Mouse (Mus musculus) frontal cortex, postnatal 10 days (tissue): ENCODE data around the gene Gm11020.
"Not testable (repeated sequence)": the region's sequence is repeated elsewhere in the genome, so short reads cannot be mapped to it uniquely, and the experiment has no call there.

ENCODE experiments used
- DNase-seq, 2 experiments: peaks; one replicate each; pipeline ENCODE4 v3.0.0; 2022; ENCODE audit warnings: low spot score in 2 of 2, mixed read lengths in 1 of 2

Gene Gm11020

GRCm38 (mm10) chr8:104321267-104321666, at the start of gene Gm11020:
Gene Gm11020 (plus strand): TSS chr8:104321567.
- not testable (repeated sequence) for DNase-seq

GRCm38 (mm10) chr8:104293081-104293480, 28.3 kb upstream of the Gm11020 start, which contains the start of gene Cmtm2a:
Gene Cmtm2a (minus strand): TSS chr8:104293181.
- DNase-seq, result not testable (repeated sequence)

GRCm38 (mm10) chr8:104294396-104294795, 27.0 kb upstream of the Gm11020 start:
- DNase-seq, result no peak

- not testable (repeated sequence) for DNase-seq
Observed at GRCm38 (mm10) chr8:104301577-104301976, 19.8 kb upstream of the Gm11020 start.

- DNase-seq, result not testable (repeated sequence)
Observed at GRCm38 (mm10) chr8:104302536-104302935, 18.8 kb upstream of the Gm11020 start.

- no peak for DNase-seq
Observed at GRCm38 (mm10) chr8:104304962-104305361, 16.4 kb upstream of the Gm11020 start.

GRCm38 (mm10) chr8:104308341-104308740, 13.0 kb upstream of the Gm11020 start:
- DNase-seq, result not testable (repeated sequence)

- peak in 1 of 2 experiments; percentile 11 for DNase-seq
Observed at GRCm38 (mm10) chr8:104309441-104310155, 11.8 kb upstream of the Gm11020 start, which contains the start of the genes Gm45711 and Cmtm1. Gene Gm45711 (minus strand): TSS chr8:104310081. Gene Cmtm1 (minus strand): TSS chr8:104310145.

GRCm38 (mm10) chr8:104312023-104312422, 9.3 kb upstream of the Gm11020 start:
- not testable (repeated sequence) for DNase-seq

GRCm38 (mm10) chr8:104313311-104313710, 8.1 kb upstream of the Gm11020 start:
- DNase-seq, result peak in 1 of 2 experiments; percentile 13

GRCm38 (mm10) chr8:104321930-104322329, 563 bp downstream of the Gm11020 start, which contains the start of gene Cmtm2b:
Gene Cmtm2b (plus strand): TSS chr8:104322230.
- DNase-seq, result not testable (repeated sequence)

GRCm38 (mm10) chr8:104332665-104333631, 11.6 kb downstream of the Gm11020 start:
- DNase-seq, result no peak

GRCm38 (mm10) chr8:104333786-104334185, 12.4 kb downstream of the Gm11020 start:
- DNase-seq, result no peak

- no peak for DNase-seq
Observed at GRCm38 (mm10) chr8:104334196-104334595, 12.8 kb downstream of the Gm11020 start.

- DNase-seq, result no peak
Observed at GRCm38 (mm10) chr8:104336806-104337205, 15.4 kb downstream of the Gm11020 start.

GRCm38 (mm10) chr8:104337890-104338289, 16.5 kb downstream of the Gm11020 start:
- DNase-seq, result no peak

- peak in 1 of 2 experiments; percentile 40 for DNase-seq
Observed at GRCm38 (mm10) chr8:104339229-104339982, 18.0 kb downstream of the Gm11020 start, which contains the start of gene Cmtm3. Gene Cmtm3 (plus strand): TSS chr8:104339410.

- no peak for DNase-seq
Observed at GRCm38 (mm10) chr8:104339983-104340232, 18.5 kb downstream of the Gm11020 start.

GRCm38 (mm10) chr8:104340233-104341105, 19.1 kb downstream of the Gm11020 start:
- peak; percentile 60 to 78 for DNase-seq

GRCm38 (mm10) chr8:104341106-104341561, 19.8 kb downstream of the Gm11020 start:
- DNase-seq, result peak; percentile 46 to 52
